Comparison of ENCODE assay signal across 7 mouse cellular contexts in the genomic region with DNA sequence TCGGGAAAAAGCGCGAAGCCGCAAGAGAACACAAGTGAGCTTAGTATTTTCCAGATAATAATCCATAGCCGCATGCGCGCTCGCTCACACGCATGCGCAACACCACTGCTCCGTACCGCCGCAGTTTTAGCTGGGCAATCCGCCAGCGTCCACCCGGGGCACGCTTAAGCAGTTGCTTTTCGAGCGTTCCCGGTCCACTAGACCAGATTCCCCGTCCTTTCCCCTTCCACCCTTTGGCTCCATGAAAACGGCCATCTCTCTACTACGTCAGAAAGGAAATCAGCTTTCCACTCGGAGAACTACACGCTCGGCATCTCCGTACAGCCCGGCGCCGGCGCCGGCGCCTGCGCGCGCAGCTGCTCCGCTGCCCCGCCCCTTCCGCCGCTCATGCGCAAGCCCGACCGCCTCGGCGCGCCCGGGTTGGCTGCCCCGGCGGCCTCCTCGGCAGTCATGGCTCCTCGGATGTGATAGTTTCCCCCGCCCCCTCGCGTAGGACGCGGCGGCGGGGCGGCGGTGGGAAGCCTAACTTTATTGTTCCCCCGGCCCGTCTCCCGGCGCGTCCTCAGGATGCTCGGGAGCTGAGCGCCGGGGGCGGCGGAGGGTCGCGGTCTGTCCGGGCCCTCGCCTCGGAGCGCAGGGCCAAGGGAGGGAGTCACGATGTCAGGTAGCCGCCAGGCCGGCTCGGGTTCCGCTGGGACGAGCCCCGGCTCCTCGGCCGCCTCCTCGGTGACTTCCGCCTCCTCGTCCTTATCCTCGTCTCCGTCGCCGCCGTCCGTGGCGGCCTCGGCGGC. TPM values are rescaled to one million over a fixed set of nuclear protein-coding genes. Genes with fewer than 3 reads are reported as not detected.
DNase-seq lines count a peak whose midpoint lies in the region; ATAC-seq lines count a peak whose summit lies in the region.
"Not testable (repeated sequence)": the region's sequence is repeated elsewhere in the genome, so short reads cannot be mapped to it uniquely, and the experiment has no call there.

Cop1 (plus strand) TSS at position 540 of the 791 bp plus-strand sequence.

- peak within 1 kb of the TSS; percentile 75 for H3K27ac ChIP-seq in embryonic facial prominence, embryonic 11.5 days (replicated peaks; ENCODE audit: low read depth, low read length)
- H3K27ac ChIP-seq in limb, embryonic 11.5 days (replicated peaks; ENCODE audit: low read depth, low read length), result peak within 1 kb of the TSS; percentile 89
- H3K27ac ChIP-seq in midbrain, embryonic 14.5 days (replicated peaks; ENCODE audit: low read depth, low read length), result peak within 1 kb of the TSS; percentile 95

- H3K36me3 ChIP-seq in embryonic facial prominence, embryonic 11.5 days (replicated peaks; ENCODE audit: control insufficient read depth, insufficient read depth, low read depth, low read length); limb, embryonic 11.5 days (ENCODE audit: control insufficient read depth, insufficient read depth, low read length); midbrain, embryonic 14.5 days (ENCODE audit: control insufficient read depth, insufficient read depth, low read length): not testable (repeated sequence)

- peak within 1 kb of the TSS; percentile 71 for H3K9ac ChIP-seq in embryonic facial prominence, embryonic 11.5 days (replicated peaks; ENCODE audit: low read length)
- H3K9ac ChIP-seq in limb, embryonic 11.5 days (ENCODE audit: low read length), result peak within 1 kb of the TSS; percentile 84
- peak within 1 kb of the TSS; percentile 75 for H3K9ac ChIP-seq in midbrain, embryonic 14.5 days (replicated peaks; ENCODE audit: low read length)

- H3K9me3 ChIP-seq in embryonic facial prominence, embryonic 11.5 days (replicated peaks; ENCODE audit: control insufficient read depth, low read length); limb, embryonic 11.5 days (ENCODE audit: control insufficient read depth, low read length); midbrain, embryonic 14.5 days (ENCODE audit: control insufficient read depth, low read length): not testable (repeated sequence)

- ATAC-seq in embryonic facial prominence, embryonic 11.5 days (replicated peaks; ENCODE audit: insufficient number of reproducible peaks, low FRiP score, low TSS enrichment, low read depth), result peak; percentile 94
- peak; percentile 97 for ATAC-seq in limb, embryonic 11.5 days (ENCODE audit: insufficient number of reproducible peaks, low FRiP score, low TSS enrichment, low read depth)
- peak; percentile 98 for ATAC-seq in midbrain, embryonic 14.5 days (ENCODE audit: low FRiP score, low TSS enrichment)

- H3K4me3 ChIP-seq in embryonic facial prominence, embryonic 11.5 days (ENCODE audit: low read depth, low read length), result peak within 1 kb of the TSS; percentile 66
- H3K4me3 ChIP-seq in limb, embryonic 11.5 days (ENCODE audit: low read depth, low read length), result peak within 1 kb of the TSS; percentile 68
- peak within 1 kb of the TSS; percentile 71 for H3K4me3 ChIP-seq in midbrain, embryonic 14.5 days (replicated peaks; ENCODE audit: low read depth, low read length)

- not testable (repeated sequence) for H3K27me3 ChIP-seq in embryonic facial prominence, embryonic 11.5 days (ENCODE audit: control insufficient read depth, insufficient read depth, low read length); limb, embryonic 11.5 days (ENCODE audit: control insufficient read depth, insufficient read depth, low read length); midbrain, embryonic 14.5 days (ENCODE audit: control insufficient read depth, insufficient read depth, low read length)

- DNase-seq in adrenal gland, postnatal 14 days, result peak; percentile 97
- DNase-seq in embryonic facial prominence, embryonic 11.5 days (ENCODE audit: low spot score), result peak; percentile 94
- DNase-seq in heart, adult 11 months, result peak; percentile 100
- peak; percentile 93 for DNase-seq in kidney, adult 18-20 months
- DNase-seq in limb, embryonic 11.5 days (ENCODE audit: low spot score), result peak; percentile 90
- peak; percentile 97 for DNase-seq in midbrain, embryonic 14.5 days
- peak; percentile 86 to 89 for DNase-seq in spleen, adult 18-20 months

- H3K4me2 ChIP-seq in embryonic facial prominence, embryonic 11.5 days (ENCODE audit: low read depth, low read length), result peak within 1 kb of the TSS; percentile 40
- H3K4me2 ChIP-seq in limb, embryonic 11.5 days (ENCODE audit: low read depth, severe bottlenecking), result peak within 1 kb of the TSS; percentile 58
- peak within 1 kb of the TSS; percentile 75 for H3K4me2 ChIP-seq in midbrain, embryonic 14.5 days (ENCODE audit: low read length)

- WGBS in embryonic facial prominence, embryonic 11.5 days, result under 1% methylated on average over 75 of the region's 97 CpGs
- under 1% methylated on average over 68 of the region's 97 CpGs for WGBS in limb, embryonic 11.5 days
- under 1% methylated on average over 76 of the region's 97 CpGs for WGBS in midbrain, embryonic 14.5 days

- H3K4me1 ChIP-seq in embryonic facial prominence, embryonic 11.5 days (ENCODE audit: control insufficient read depth, insufficient read depth, low read length); limb, embryonic 11.5 days (ENCODE audit: control insufficient read depth, insufficient read depth, low read length): not testable (repeated sequence)
- H3K4me1 ChIP-seq in midbrain, embryonic 14.5 days (ENCODE audit: control insufficient read depth, insufficient read depth, low read length), result peaks cover 25% of the 10 kb centered on the region

RNA-seq across cellular contexts. Expression of gene Cop1, which starts in this region (rescaled TPM):
- total RNA-seq in adrenal gland, postnatal 14 days (2021), result 142 and 148 TPM in 2 replicates
- polyA plus RNA-seq in embryonic facial prominence, embryonic 11.5 days (2014; fragmentation: Nextera tagmentation; extraction: Ambion mirVana), result 118 and 150 TPM in 2 replicates
- 135 and 140 TPM in 2 replicates for polyA plus RNA-seq in limb, embryonic 11.5 days (2014; fragmentation: Nextera tagmentation; extraction: Ambion mirVana)
- polyA plus RNA-seq in midbrain, embryonic 14.5 days (2014; fragmentation: Nextera tagmentation; extraction: Ambion mirVana), result 52.5 and 57.7 TPM in 2 replicates

Comparison
In these comparisons a context has a peak if more than half of its experiments do, and no peak if none do; other contexts are left out.
1. Peak in every context shown above with its lines: DNase-seq, ATAC-seq, H3K4me3 ChIP-seq and H3K27ac ChIP-seq.